Mouse (Mus musculus) cerebellum, adult 2 months (tissue): ENCODE data around the gene Bspry.

Source experiments
- CTCF ChIP-seq: fragments of 200-500 bp; IDR thresholded peaks from 2 replicates; pipeline ENCODE4 v1.5.1; 2011; ENCODE audit warnings: low read depth, mild to moderate bottlenecking, control low read depth, low read length, moderate library complexity, borderline replicate concordance; ENCODE audit not compliant: insufficient read depth
- POLR2A ChIP-seq: fragments of 200-500 bp; IDR thresholded peaks from 2 replicates; pipeline ENCODE4 v1.6.1; 2011; ENCODE audit warnings: low read length, control low read depth, borderline replicate concordance; ENCODE audit not compliant: insufficient read depth

DNA sequence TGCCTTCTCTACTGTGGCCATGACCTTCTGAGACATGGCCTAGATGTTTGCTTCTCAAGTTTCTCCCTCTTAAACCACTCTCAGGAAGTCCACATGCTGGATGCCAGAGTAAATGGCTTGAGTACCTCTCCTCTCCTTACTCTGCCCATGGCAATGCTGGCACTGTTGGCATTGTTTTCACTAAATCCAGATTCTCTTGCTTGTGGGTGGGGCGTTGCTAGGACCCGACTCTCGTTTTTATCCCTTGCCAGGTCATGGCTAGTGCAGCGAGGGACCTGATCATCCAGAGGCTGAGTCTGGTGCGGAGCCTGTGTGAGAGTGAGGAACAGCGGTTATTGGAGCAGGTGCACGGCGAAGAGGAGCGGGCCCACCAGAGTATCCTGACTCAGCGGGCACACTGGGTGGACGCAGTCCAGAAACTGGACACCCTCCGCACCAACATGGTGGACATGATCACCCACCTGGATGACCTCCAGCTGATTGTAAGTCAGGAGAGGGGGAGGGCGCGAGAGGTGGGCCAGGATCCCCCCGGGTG lies 6.4 kb downstream of the Bspry start:
- TF ChIP-seq POLR2A: no peak
- no peak for TF ChIP-seq CTCF
